Mouse (Mus musculus) c-Kit-positive CD71-positive TER-119-negative erythroid progenitor cells, embryonic 14.5 days (primary cell): ENCODE data around the gene Pprc1.

Experiments
- DNase-seq: peaks from one replicate; pipeline ENCODE4 v3.0.0-alpha.2; 2013; ENCODE audit warnings: low read depth

The Pprc1 gene

GRCm38 (mm10) chr19:46033911-46034310, 10.8 kb upstream of the Pprc1 start:
- no peak for DNase-seq

- DNase-seq = no peak
Measured at GRCm38 (mm10) chr19:46035971-46036370, 8.7 kb upstream of the Pprc1 start.

- DNase-seq = peak; percentile 65
Measured at GRCm38 (mm10) chr19:46036477-46037242, 8.0 kb upstream of the Pprc1 start.

GRCm38 (mm10) chr19:46037243-46037924, 7.3 kb upstream of the Pprc1 start:
- peak; percentile 64 for DNase-seq

GRCm38 (mm10) chr19:46037925-46038850, 6.5 kb upstream of the Pprc1 start:
- no peak for DNase-seq

GRCm38 (mm10) chr19:46038851-46039260, 5.8 kb upstream of the Pprc1 start:
- no peak for DNase-seq

- peak; percentile 91 for DNase-seq
Measured at GRCm38 (mm10) chr19:46039478-46039877, 5.2 kb upstream of the Pprc1 start.

GRCm38 (mm10) chr19:46040149-46040902, 4.4 kb upstream of the Pprc1 start:
- DNase-seq = no peak

GRCm38 (mm10) chr19:46041299-46041932, 3.3 kb upstream of the Pprc1 start:
- no peak for DNase-seq

- DNase-seq = no peak
Measured at GRCm38 (mm10) chr19:46041933-46042475, 2.7 kb upstream of the Pprc1 start.

- DNase-seq = no peak
Measured at GRCm38 (mm10) chr19:46042476-46043011, 2.1 kb upstream of the Pprc1 start.

- DNase-seq = no peak
Measured at GRCm38 (mm10) chr19:46043380-46043779, 1.3 kb upstream of the Pprc1 start.

- DNase-seq = no peak
Measured at GRCm38 (mm10) chr19:46044993-46045695, 458 bp downstream of the Pprc1 start, which contains the start of gene Ldb1. Gene Ldb1 (minus strand): TSS chr19:46045214.

GRCm38 (mm10) chr19:46045696-46046311, 1.1 kb downstream of the Pprc1 start:
- DNase-seq = no peak

- DNase-seq = no peak
Measured at GRCm38 (mm10) chr19:46046621-46047025, 1.9 kb downstream of the Pprc1 start.

- DNase-seq = no peak
Measured at GRCm38 (mm10) chr19:46047426-46047825, 2.7 kb downstream of the Pprc1 start.

GRCm38 (mm10) chr19:46049129-46049528, 4.4 kb downstream of the Pprc1 start:
- no peak for DNase-seq

- DNase-seq = no peak
Measured at GRCm38 (mm10) chr19:46050462-46050861, 5.8 kb downstream of the Pprc1 start.

GRCm38 (mm10) chr19:46055752-46056387, 11.2 kb downstream of the Pprc1 start:
- DNase-seq = no peak
